Mouse (Mus musculus): ENCODE results near the gene Eml3. TPM values are rescaled to one million over a fixed set of nuclear protein-coding genes. Genes with fewer than 3 reads are reported as not detected.

Gene Eml3
- polyA plus RNA-seq, 1 experiment from 2014 or later = 19.0 TPM

DNA sequence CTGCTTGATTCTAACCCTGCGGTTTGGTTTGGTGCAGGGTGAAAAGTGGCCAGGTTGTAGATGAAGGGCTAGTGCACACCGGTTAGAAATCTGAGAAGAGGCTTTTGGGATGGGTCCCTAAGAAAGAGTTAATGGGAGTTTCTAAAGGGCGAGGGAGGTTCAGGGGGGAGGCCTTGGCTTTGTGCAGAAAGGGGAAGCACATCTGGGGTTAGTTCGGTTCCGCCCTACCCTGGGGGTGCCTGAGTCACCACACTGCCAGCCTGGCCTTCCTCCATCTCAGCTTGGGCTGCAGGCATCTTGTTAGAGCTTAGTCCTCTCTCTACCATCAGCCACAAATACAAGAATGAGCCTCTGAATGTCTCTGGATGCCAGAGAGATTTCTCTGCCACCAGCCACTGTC, 51.4 kb downstream of the Eml3 start:
- Histone ChIP-seq H3K27ac (ENCODE audit: low read depth) (no peak overlapping the region), H3K9me3 (ENCODE audit: low read depth, low read length) (no peaks in the 10 kb centered on the region)

DNA sequence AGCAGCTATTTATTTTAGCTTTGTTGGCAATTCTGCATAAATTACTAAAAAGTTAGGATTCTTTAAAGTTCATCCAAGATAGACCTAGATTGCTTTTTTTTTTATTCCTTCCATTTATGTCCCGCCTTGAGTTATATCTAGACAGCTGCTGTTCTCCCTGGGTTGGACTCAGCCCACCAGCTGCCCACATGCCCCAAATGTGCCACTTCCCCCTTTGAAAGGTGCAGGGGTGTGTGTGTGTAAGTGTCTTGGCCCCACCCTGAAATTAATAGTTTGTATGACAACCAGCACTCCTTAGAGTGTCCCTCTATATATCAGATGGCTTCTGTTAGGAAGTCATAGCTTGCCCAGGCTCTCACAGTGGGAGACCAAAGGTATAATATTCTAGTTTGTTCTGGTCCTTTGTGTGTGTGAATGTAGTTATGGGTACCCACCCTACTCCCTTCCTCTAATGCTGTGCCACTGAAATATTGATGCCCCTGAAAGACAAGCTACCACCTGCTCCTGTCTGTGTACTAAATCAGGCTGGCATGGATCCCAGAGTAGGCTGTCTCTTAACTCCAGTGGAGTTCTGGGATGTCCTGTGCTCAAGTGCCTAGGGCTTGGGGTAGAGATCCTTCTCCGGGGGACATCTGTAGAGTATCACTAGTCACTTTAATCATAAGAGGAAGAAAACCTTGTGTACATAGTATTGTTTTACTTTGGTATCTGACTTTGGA, 52.3 kb downstream of the Eml3 start:
- Histone ChIP-seq H3K4me1 (ENCODE audit: insufficient read depth) (peaks cover 26% of the 10 kb centered on the region), H3K27ac (ENCODE audit: low read depth) (no peak overlapping the region; the same call in 1 of the 2 replicates)
- ATAC-seq (ENCODE audit: insufficient read depth) = peak; percentile 15; the same call in 1 of the 2 replicates

More for the DNA sequence above, 51.4 kb downstream of the Eml3 start:
- whole genome bisulfite sequencing = 46% methylated on average over 5 of the region's 5 CpGs
- H3K4me3 ChIP-seq (ENCODE audit: low read depth, low read length) = no peak overlapping the region
- DNase-seq = no peak
- no peak for TF ChIP-seq CTCF (IDR thresholded peaks at IDR 0.05; ENCODE audit: low read depth)
- H3K36me3 ChIP-seq (ENCODE audit: insufficient read depth) = peaks cover 53% of the 10 kb centered on the region
- H3K9ac ChIP-seq = no peak overlapping the region
- H3K4me1 ChIP-seq (ENCODE audit: insufficient read depth) = peaks cover 24% of the 10 kb centered on the region
- no peak for ATAC-seq (ENCODE audit: insufficient read depth)
- no peak overlapping the region for H3K4me2 ChIP-seq
- no peaks in the 10 kb centered on the region for H3K27me3 ChIP-seq (ENCODE audit: insufficient read depth, low read length)

GRCm38 (mm10) chr19:8982303-8983149, 53.2 kb downstream of the Eml3 start:
- DNase-seq (peak; percentile 54), ATAC-seq (ENCODE audit: insufficient read depth) (no peak)
- H3K4me2 ChIP-seq = no peak overlapping the region
- H3K9ac ChIP-seq = no peak overlapping the region
- no peak overlapping the region for H3K4me3 ChIP-seq (ENCODE audit: low read depth, low read length)
- H3K27ac ChIP-seq (ENCODE audit: low read depth) = peak overlapping the region; percentile 54; the same call in 1 of the 2 replicates
- H3K36me3 ChIP-seq (ENCODE audit: insufficient read depth) = peaks cover 36% of the 10 kb centered on the region
- peaks cover 26% of the 10 kb centered on the region for H3K4me1 ChIP-seq (ENCODE audit: insufficient read depth)
- no peak for TF ChIP-seq CTCF (IDR thresholded peaks at IDR 0.05; ENCODE audit: low read depth)
- 53% methylated on average over 5 of the region's 5 CpGs for WGBS
- H3K27me3 ChIP-seq (ENCODE audit: insufficient read depth, low read length) = no peaks in the 10 kb centered on the region
- no peaks in the 10 kb centered on the region for H3K9me3 ChIP-seq (ENCODE audit: low read depth, low read length)

More for the DNA sequence above, 52.3 kb downstream of the Eml3 start:
- TF ChIP-seq CTCF (IDR thresholded peaks at IDR 0.05; ENCODE audit: low read depth) = no peak
- Histone ChIP-seq H3K9ac (no peak overlapping the region), H3K9me3 (ENCODE audit: low read depth, low read length) (no peaks in the 10 kb centered on the region), H3K36me3 (ENCODE audit: insufficient read depth) (peaks cover 45% of the 10 kb centered on the region), H3K4me2 (no peak overlapping the region), H3K4me3 (ENCODE audit: low read depth, low read length) (no peak overlapping the region), H3K27me3 (ENCODE audit: insufficient read depth, low read length) (no peaks in the 10 kb centered on the region)
- 55% methylated on average over 2 of the region's 2 CpGs for WGBS
- DNase-seq = peak; percentile 55

- Histone ChIP-seq H3K36me3 (ENCODE audit: insufficient read depth) (peaks cover 29% of the 10 kb centered on the region), H3K4me1 (ENCODE audit: insufficient read depth) (peaks cover 26% of the 10 kb centered on the region), H3K27ac (ENCODE audit: low read depth) (peak overlapping the region; percentile 2; the same call in 1 of the 2 replicates), H3K4me2 (no peak overlapping the region), H3K9ac (no peak overlapping the region), H3K27me3 (ENCODE audit: insufficient read depth, low read length) (no peaks in the 10 kb centered on the region; the same call in 1 of the 2 replicates), H3K9me3 (ENCODE audit: low read depth, low read length) (no peaks in the 10 kb centered on the region), H3K4me3 (ENCODE audit: low read depth, low read length) (no peak overlapping the region)
- no peak for TF ChIP-seq CTCF (IDR thresholded peaks at IDR 0.05; ENCODE audit: low read depth)
- DNase-seq = peak; percentile 35
- 16% methylated on average over 4 of the region's 4 CpGs for WGBS
- ATAC-seq (ENCODE audit: insufficient read depth) = no peak
These were observed 53.8 kb downstream of the Eml3 start for GRCm38 (mm10) chr19:8983150-8983650.

GRCm38 (mm10) chr19:8984255-8984868, 55.0 kb downstream of the Eml3 start:
- no peak overlapping the region; the same call in 1 of the 2 replicates for H3K4me2 ChIP-seq
- no peaks in the 10 kb centered on the region; the same call in 1 of the 2 replicates for H3K27me3 ChIP-seq (ENCODE audit: insufficient read depth, low read length)
- H3K9ac ChIP-seq = no peak overlapping the region
- no peak for ATAC-seq (ENCODE audit: insufficient read depth)
- TF ChIP-seq CTCF (IDR thresholded peaks at IDR 0.05; ENCODE audit: low read depth) = no peak
- H3K4me1 ChIP-seq (ENCODE audit: insufficient read depth) = peaks cover 32% of the 10 kb centered on the region
- H3K4me3 ChIP-seq (ENCODE audit: low read depth, low read length) = no peak overlapping the region
- peak overlapping the region; percentile 42; the same call in 1 of the 2 replicates for H3K27ac ChIP-seq (ENCODE audit: low read depth)
- DNase-seq = peak; percentile 87
- H3K36me3 ChIP-seq (ENCODE audit: insufficient read depth) = peaks cover 17% of the 10 kb centered on the region
- WGBS = 13% methylated on average over 7 of the region's 7 CpGs
- H3K9me3 ChIP-seq (ENCODE audit: low read depth, low read length) = no peaks in the 10 kb centered on the region

DNA sequence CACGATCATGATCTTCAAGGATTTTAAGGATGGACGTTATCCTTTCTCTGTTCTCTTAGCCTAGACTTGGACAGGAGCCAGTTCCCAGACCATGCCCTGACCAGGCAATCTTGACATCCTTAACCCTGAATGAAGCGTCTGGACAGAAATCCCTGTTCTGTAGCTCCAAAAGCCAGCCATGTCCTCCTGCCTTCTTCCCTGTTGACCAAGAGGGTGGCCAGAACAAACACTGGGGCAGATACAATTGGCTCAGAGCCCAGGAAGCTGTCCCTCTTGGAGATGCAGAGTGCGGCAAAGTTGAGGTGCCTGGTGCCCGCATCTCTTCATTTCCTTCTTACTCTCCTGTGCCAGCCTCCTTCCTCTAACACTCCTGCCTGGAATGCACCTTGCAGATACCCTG, 56.5 kb downstream of the Eml3 start:
- Histone ChIP-seq H3K27ac (ENCODE audit: low read depth) (no peak overlapping the region), H3K4me3 (ENCODE audit: low read depth, low read length) (no peak overlapping the region), H3K9me3 (ENCODE audit: low read depth, low read length) (no peaks in the 10 kb centered on the region), H3K36me3 (ENCODE audit: insufficient read depth) (peaks cover 2% of the 10 kb centered on the region; the same call in 1 of the 2 replicates), H3K27me3 (ENCODE audit: insufficient read depth, low read length) (no peaks in the 10 kb centered on the region; the same call in 1 of the 2 replicates), H3K9ac (no peak overlapping the region), H3K4me1 (ENCODE audit: insufficient read depth) (peaks cover 32% of the 10 kb centered on the region), H3K4me2 (no peak overlapping the region)
- WGBS = 53% methylated on average over 5 of the region's 5 CpGs
- no peak for TF ChIP-seq CTCF (IDR thresholded peaks at IDR 0.05; ENCODE audit: low read depth)
- ATAC-seq (ENCODE audit: insufficient read depth) (no peak), DNase-seq (peak; percentile 33)

All from lung, embryonic 14.5 days (tissue).